Mouse (Mus musculus) effector memory CD4-positive, alpha-beta T cell, adult 7 months (primary cell): ENCODE measurements around the gene Ahrr. TPM values are rescaled to one million over a fixed set of nuclear protein-coding genes. Genes with fewer than 3 reads are reported as not detected.

ENCODE experiments used
- polyA plus RNA-seq: library from polyadenylated mRNA; unstranded; fragments of 100-300 nt; shearing (Covaris generic); gene quantifications from one replicate; pipeline ENCODE4 v1.2.1, GENCODE M21; 2017

The Ahrr gene
- polyA plus RNA-seq: 0.17 TPM

GRCm38 (mm10) chr13:74292167-74292566 is at the start of gene Ahrr:
Gene Ahrr, minus strand, starts transcription at chr13:74292331.

GRCm38 (mm10) chr13:74317170-74317849 is 25.2 kb upstream of the Ahrr start, which contains the start of gene Pdcd6:
Gene Pdcd6, minus strand, starts transcription at chr13:74317580.

GRCm38 (mm10) chr13:74208317-74208985 is 83.7 kb downstream of the Ahrr start, which contains the start of gene Exoc3:
Gene Exoc3, minus strand, starts transcription at chr13:74208732.

Other genes with a start within 250 kb of the Ahrr start
- 6.7 TPM for gene Cep72, start 230.0 kb downstream of the Ahrr start, polyA plus RNA-seq
- gene Slc9a3, start 170.9 kb downstream of the Ahrr start, polyA plus RNA-seq: 0.22 TPM
- 70.6 TPM for gene Exoc3, start 83.6 kb downstream of the Ahrr start, polyA plus RNA-seq
- gene Pdcd6, start 25.2 kb upstream of the Ahrr start, polyA plus RNA-seq: 157 TPM
- gene Sdha, start 57.9 kb upstream of the Ahrr start, polyA plus RNA-seq: 273 TPM
- 25.1 TPM for gene Ccdc127, start 58.0 kb upstream of the Ahrr start, polyA plus RNA-seq
- not detected for gene Lrrc14b, start 71.7 kb upstream of the Ahrr start, polyA plus RNA-seq
- 0.09 TPM for gene Zfp72, start 98.5 kb upstream of the Ahrr start, polyA plus RNA-seq
- 56.1 TPM for gene Ftl1-ps1, start 107.4 kb upstream of the Ahrr start, polyA plus RNA-seq
- gene Zfp825, start 201.7 kb upstream of the Ahrr start, polyA plus RNA-seq: 9.1 TPM